Mouse (Mus musculus): ENCODE measurements at regions not wholly inside any gene's neighbourhood (a gene's known extent, or its start where the extent isn't known, plus 50 kb on each side); places are given as distances from the start of the nearest gene placed in this dataset.

DNA sequence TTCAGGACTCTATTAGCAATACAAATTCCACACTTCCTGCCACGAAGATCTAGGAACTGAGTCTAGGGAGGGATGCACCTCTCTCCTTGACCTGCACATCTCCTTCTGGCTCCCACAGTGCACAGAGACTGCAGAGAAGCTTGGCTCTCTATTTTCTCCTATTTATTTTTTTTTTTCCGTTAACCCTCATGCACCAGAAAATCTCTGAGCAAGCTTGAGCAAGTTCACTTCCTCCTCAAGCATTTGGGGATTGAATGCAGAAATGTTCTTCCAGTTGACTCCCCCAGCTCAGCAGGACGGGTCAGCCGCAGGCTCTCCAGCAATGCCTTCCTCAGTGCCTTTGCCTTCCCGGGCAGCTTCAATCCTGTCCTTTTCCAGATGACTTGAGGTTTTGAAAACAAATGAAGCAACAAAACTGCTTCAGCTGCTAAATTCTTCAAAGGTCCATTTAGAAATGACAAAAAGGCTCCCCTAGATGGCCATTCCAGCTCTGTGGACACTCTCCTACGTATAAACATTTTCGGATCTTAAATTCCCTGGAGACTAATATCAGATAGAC, 352.9 kb downstream of the Synb start:
- TF ChIP-seq POLR2A (IDR thresholded peaks at IDR 0.05; ENCODE audit: insufficient read length, low read depth), result no peak
- no peak for TF ChIP-seq TCF3 (IDR thresholded peaks at IDR 0.05; ENCODE audit: insufficient read length, low read depth)
- no peak for TF ChIP-seq CEBPB (IDR thresholded peaks at IDR 0.05; ENCODE audit: insufficient read depth, poor library complexity, severe bottlenecking)
